Mouse (Mus musculus) cerebellum, adult 9-10 months (tissue): ENCODE results near the gene Ndst4.

Source experiments
- DNase-seq: peaks from one replicate; pipeline ENCODE4 v3.0.0; 2022

The Ndst4 gene

DNA sequence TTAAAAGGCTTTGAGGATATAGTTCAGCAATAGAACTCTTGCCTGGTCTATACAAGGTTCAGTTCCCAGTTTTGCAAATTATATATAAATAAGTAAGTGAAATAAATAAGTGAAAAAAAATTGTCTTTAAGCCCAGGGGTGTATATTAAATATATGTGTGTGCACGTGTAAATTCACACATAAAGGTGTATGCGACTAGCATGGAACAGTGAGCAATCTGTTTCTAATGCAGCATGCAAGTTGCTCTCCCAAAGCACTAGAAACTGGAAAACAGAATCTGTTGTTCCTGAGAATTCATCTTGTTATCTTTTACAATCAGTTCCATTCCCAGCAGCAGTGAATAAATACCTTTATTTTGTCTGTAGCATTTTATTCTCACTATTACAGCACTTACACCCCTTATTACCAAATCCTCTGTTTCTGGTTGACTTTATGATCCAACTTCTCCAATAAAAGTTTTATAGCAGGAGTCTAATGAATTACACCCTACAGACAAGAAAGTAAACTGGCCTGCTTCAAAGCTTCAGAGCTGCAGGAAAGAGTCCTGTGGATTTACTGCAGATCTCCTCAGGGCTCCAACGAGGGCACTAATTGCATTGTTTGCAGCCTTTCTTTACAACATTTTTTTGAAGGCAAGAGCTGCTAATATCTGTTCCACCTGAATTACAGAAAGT lies 340.7 kb downstream of the Ndst4 start:
- no peak for DNase-seq

DNA sequence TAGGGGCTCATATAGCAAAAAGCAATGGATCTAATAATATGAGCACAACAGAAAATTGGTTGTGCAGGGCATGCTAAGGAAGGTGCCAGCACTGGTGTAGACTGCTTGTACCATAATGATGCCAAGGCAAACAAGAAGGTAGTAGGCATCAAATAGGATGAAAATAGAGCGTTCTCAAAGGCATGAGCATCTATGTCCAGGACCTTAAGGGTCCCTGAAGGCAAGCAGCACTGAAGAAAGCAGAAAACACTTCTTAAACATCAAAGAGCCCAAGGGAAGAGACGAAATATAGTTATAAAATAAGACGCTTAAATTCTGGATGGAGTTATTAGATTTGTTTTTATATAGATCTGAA lies 341.2 kb downstream of the Ndst4 start:
- no peak for DNase-seq

DNA sequence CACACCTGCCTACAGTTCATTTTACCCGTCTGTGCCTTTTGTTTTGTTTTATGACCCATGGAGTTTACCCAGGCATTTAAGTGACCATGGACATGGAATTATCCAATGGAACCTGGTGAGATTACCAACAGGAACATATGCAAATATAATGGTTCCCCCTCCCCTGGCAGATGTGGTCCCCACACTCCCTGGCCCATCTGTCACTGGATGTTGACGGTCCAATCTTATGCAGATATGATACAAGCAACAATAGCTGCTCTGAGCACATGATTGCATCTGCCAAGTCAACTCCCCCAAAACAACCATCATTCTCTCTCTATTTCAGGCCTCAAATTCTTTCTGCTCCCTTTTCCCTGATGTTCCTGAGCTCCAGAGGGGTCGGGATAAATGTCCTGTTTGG lies 342.5 kb downstream of the Ndst4 start:
- no peak for DNase-seq

DNA sequence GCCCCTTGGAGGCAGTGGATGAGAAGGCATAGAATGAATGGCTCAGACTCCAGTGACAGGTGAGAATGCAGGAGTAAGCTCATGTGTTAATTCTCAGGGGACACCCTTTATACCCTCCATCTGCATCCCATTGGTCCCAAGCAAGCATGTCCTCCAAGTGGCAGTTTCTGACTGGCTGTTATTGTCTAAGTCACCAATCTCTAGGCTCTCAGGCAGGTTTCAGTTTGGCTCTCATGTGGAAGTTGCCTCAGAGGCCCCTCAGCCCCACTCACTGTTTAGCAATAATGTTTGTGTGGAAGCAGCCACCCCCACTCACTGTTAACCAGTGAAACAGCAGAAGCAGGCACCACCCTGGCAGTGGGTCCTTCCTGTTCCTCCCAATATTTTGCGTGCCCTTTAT lies 353.0 kb downstream of the Ndst4 start:
- DNase-seq: no peak

DNA sequence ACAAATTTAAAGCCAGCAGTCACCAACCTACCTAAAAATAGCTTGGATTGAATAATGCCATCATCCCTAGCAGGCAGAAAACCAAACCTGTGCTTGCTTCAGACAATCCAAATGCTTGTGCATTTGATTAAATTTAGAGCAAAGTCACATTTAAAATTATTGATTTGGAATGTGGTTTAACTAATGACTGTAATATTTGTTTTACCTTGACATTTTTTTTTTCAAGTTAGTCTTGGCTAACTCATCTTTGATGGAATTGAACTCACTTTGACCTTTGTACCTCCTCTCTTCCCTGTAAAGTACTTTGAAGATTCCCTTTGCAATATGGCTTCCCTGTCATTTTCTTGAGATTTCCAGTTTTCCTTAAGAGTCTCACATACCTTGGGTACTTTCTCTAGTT lies 356.8 kb downstream of the Ndst4 start:
- DNase-seq: no peak
